Mouse (Mus musculus) neural tube, embryonic 13.5 days (tissue): ENCODE measurements at regions not wholly inside any gene's neighbourhood (a gene's known extent, or its start where the extent isn't known, plus 50 kb on each side); places are given as distances from the start of the nearest gene placed in this dataset.

Source experiments
- ATAC-seq: fragments of 200-750 bp; cut with Nextera tagmentation; 2 replicates; pipeline ENCODE4 v1.8.0; 2017; ENCODE audit warnings: low read depth, mild to moderate bottlenecking, moderate TSS enrichment, moderate library complexity
- H3K27ac ChIP-seq: fragments of 300-500 bp; sonication (generic); replicated peaks from 2 replicates; pipeline ENCODE4 v1.5.1; 2015; ENCODE audit warnings: moderate library complexity, mild to moderate bottlenecking, inconsistent platforms
- H3K27me3 ChIP-seq: fragments of 300-500 bp; sonication (generic); 2 replicates; pipeline ENCODE4 v1.6.1; 2015; ENCODE audit warnings: mild to moderate bottlenecking, inconsistent platforms
- H3K36me3 ChIP-seq: fragments of 300-500 bp; sonication (generic); 2 replicates; pipeline ENCODE4 v1.6.1; 2015; ENCODE audit warnings: mild to moderate bottlenecking, inconsistent platforms
- H3K4me1 ChIP-seq: fragments of 300-500 bp; sonication (generic); replicated peaks from 2 replicates; pipeline ENCODE4 v1.6.1; 2015; ENCODE audit warnings: inconsistent platforms
- H3K4me2 ChIP-seq: fragments of 300-500 bp; sonication (generic); 2 replicates; pipeline ENCODE4 v1.6.1; 2015; ENCODE audit warnings: inconsistent platforms, mild to moderate bottlenecking, moderate library complexity
- H3K4me3 ChIP-seq: fragments of 300-500 bp; sonication (generic); 2 replicates; pipeline ENCODE4 v1.5.1; 2015; ENCODE audit warnings: mild to moderate bottlenecking, inconsistent platforms
- H3K9ac ChIP-seq: fragments of 300-500 bp; sonication (generic); 2 replicates; pipeline ENCODE4 v1.6.1; 2015; ENCODE audit warnings: moderate library complexity, mild to moderate bottlenecking, inconsistent platforms
- H3K9me3 ChIP-seq: fragments of 300-500 bp; sonication (generic); 2 replicates; pipeline ENCODE4 v1.6.1; 2016; ENCODE audit warnings: inconsistent platforms
- WGBS: fragments of 180-500 bp; shearing (Covaris S2); methylation state at CpG from one replicate; pipeline ENCODE4 v1.1.7; 2015; 5-methylcytosine and 5-hydroxymethylcytosine counted together

GRCm38 (mm10) chr14:105697398-105697797, 199.2 kb downstream of the Spry2 start:
- no peaks in the 10 kb centered on the region for H3K9me3 ChIP-seq
- H3K9ac ChIP-seq, result no peak overlapping the region
- H3K36me3 ChIP-seq, result no peaks in the 10 kb centered on the region
- WGBS, result 88% methylated on average over 13 of the region's 13 CpGs
- H3K4me3 ChIP-seq, result no peak overlapping the region
- H3K4me2 ChIP-seq, result no peak overlapping the region
- H3K4me1 ChIP-seq, result 0 out of 2 replicates have a peak, but pooled peaks cover 4% of the 10 kb centered on the region
- no peak for ATAC-seq
- H3K27me3 ChIP-seq, result no peaks in the 10 kb centered on the region
- no peak overlapping the region for H3K27ac ChIP-seq

GRCm38 (mm10) chr14:105694969-105695368, 201.7 kb downstream of the Spry2 start:
- H3K27me3 ChIP-seq, result no peaks in the 10 kb centered on the region
- H3K4me2 ChIP-seq, result no peak overlapping the region
- 0 out of 2 replicates have a peak, but pooled peaks cover 4% of the 10 kb centered on the region for H3K4me1 ChIP-seq
- H3K27ac ChIP-seq, result no peak overlapping the region
- no peak overlapping the region for H3K9ac ChIP-seq
- no peaks in the 10 kb centered on the region for H3K36me3 ChIP-seq
- no peaks in the 10 kb centered on the region for H3K9me3 ChIP-seq
- H3K4me3 ChIP-seq, result no peak overlapping the region
- no peak for ATAC-seq

GRCm38 (mm10) chr14:105693713-105694112, 202.9 kb downstream of the Spry2 start:
- Histone ChIP-seq H3K27me3 (no peaks in the 10 kb centered on the region), H3K4me1 (0 out of 2 replicates have a peak, but pooled peaks cover 3% of the 10 kb centered on the region), H3K4me2 (no peak overlapping the region), H3K27ac (no peak overlapping the region), H3K4me3 (no peak overlapping the region), H3K9ac (no peak overlapping the region), H3K9me3 (no peaks in the 10 kb centered on the region), H3K36me3 (no peaks in the 10 kb centered on the region)
- no peak for ATAC-seq
- WGBS, result 78% methylated on average over 4 of the region's 4 CpGs

GRCm38 (mm10) chr14:105684826-105685465, 211.7 kb downstream of the Spry2 start:
- H3K36me3 ChIP-seq, result no peaks in the 10 kb centered on the region
- no peaks in the 10 kb centered on the region for H3K4me1 ChIP-seq
- no peak overlapping the region for H3K9ac ChIP-seq
- H3K27me3 ChIP-seq, result no peaks in the 10 kb centered on the region
- no peak overlapping the region for H3K4me3 ChIP-seq
- no peak overlapping the region for H3K4me2 ChIP-seq
- 59% methylated on average over 11 of the region's 11 CpGs for WGBS
- no peaks in the 10 kb centered on the region for H3K9me3 ChIP-seq
- no peak for ATAC-seq
- no peak overlapping the region for H3K27ac ChIP-seq

GRCm38 (mm10) chr14:105684329-105684728, 212.3 kb downstream of the Spry2 start:
- Histone ChIP-seq H3K9me3 (no peaks in the 10 kb centered on the region), H3K27ac (no peak overlapping the region), H3K9ac (no peak overlapping the region), H3K36me3 (no peaks in the 10 kb centered on the region), H3K4me3 (no peak overlapping the region), H3K27me3 (no peaks in the 10 kb centered on the region), H3K4me1 (no peaks in the 10 kb centered on the region), H3K4me2 (no peak overlapping the region)
- 80% methylated on average over 2 of the region's 2 CpGs for WGBS
- ATAC-seq, result no peak

GRCm38 (mm10) chr14:105676646-105676930, 220.0 kb downstream of the Spry2 start:
- no peak overlapping the region for H3K27ac ChIP-seq
- no peak overlapping the region for H3K9ac ChIP-seq
- peak overlapping the region; percentile 28 for H3K4me2 ChIP-seq
- no peaks in the 10 kb centered on the region for H3K9me3 ChIP-seq
- peaks cover 13% of the 10 kb centered on the region; the same call in 1 of the 2 replicates for H3K4me1 ChIP-seq
- no peak overlapping the region for H3K4me3 ChIP-seq
- H3K27me3 ChIP-seq, result no peaks in the 10 kb centered on the region
- WGBS, result 6% methylated on average over 4 of the region's 4 CpGs
- ATAC-seq, result 0 out of 2 replicates have a peak, but pooled peaks have one; percentile 32
- H3K36me3 ChIP-seq, result no peaks in the 10 kb centered on the region

GRCm38 (mm10) chr14:105675801-105676645, 220.6 kb downstream of the Spry2 start:
- WGBS, result 34% methylated on average over 13 of the region's 13 CpGs
- H3K27me3 ChIP-seq, result no peaks in the 10 kb centered on the region

GRCm38 (mm10) chr14:105675006-105675405, 221.6 kb downstream of the Spry2 start:
- Histone ChIP-seq H3K4me1 (peaks cover 13% of the 10 kb centered on the region; the same call in 1 of the 2 replicates), H3K36me3 (no peaks in the 10 kb centered on the region), H3K4me3 (no peak overlapping the region), H3K27ac (no peak overlapping the region), H3K9me3 (no peaks in the 10 kb centered on the region), H3K27me3 (no peaks in the 10 kb centered on the region), H3K4me2 (no peak overlapping the region), H3K9ac (no peak overlapping the region)
- ATAC-seq, result no peak

More at GRCm38 (mm10) chr14:105675801-105676645, 220.6 kb downstream of the Spry2 start:
- Histone ChIP-seq H3K36me3 (no peaks in the 10 kb centered on the region), H3K9ac (no peak overlapping the region), H3K27ac (no peak overlapping the region), H3K4me3 (no peak overlapping the region), H3K4me2 (peak overlapping the region; percentile 28), H3K4me1 (peaks cover 13% of the 10 kb centered on the region; the same call in 1 of the 2 replicates), H3K9me3 (no peaks in the 10 kb centered on the region)
- no peak for ATAC-seq

- no peaks in the 10 kb centered on the region for H3K36me3 ChIP-seq
- no peaks in the 10 kb centered on the region for H3K9me3 ChIP-seq
- H3K27me3 ChIP-seq, result no peaks in the 10 kb centered on the region
- H3K27ac ChIP-seq, result no peak overlapping the region
- ATAC-seq, result peak; percentile 76
- WGBS, result 28% methylated on average over 11 of the region's 11 CpGs
- peak overlapping the region; percentile 40 for H3K4me2 ChIP-seq
- no peak overlapping the region for H3K9ac ChIP-seq
- no peak overlapping the region for H3K4me3 ChIP-seq
- peaks cover 6% of the 10 kb centered on the region; the same call in 1 of the 2 replicates for H3K4me1 ChIP-seq
Observed at GRCm38 (mm10) chr14:105668969-105669368, 227.7 kb downstream of the Spry2 start.

- Histone ChIP-seq H3K9me3 (no peaks in the 10 kb centered on the region), H3K27ac (no peak overlapping the region), H3K36me3 (no peaks in the 10 kb centered on the region), H3K9ac (no peak overlapping the region), H3K4me2 (no peak overlapping the region), H3K4me1 (peaks cover 6% of the 10 kb centered on the region; the same call in 1 of the 2 replicates), H3K27me3 (no peaks in the 10 kb centered on the region), H3K4me3 (no peak overlapping the region)
- 69% methylated on average over 7 of the region's 7 CpGs for WGBS
- ATAC-seq, result no peak
Observed at GRCm38 (mm10) chr14:105664671-105665198, 231.9 kb downstream of the Spry2 start.

GRCm38 (mm10) chr14:105663472-105663871, 233.1 kb downstream of the Spry2 start:
- no peak overlapping the region for H3K27ac ChIP-seq
- H3K36me3 ChIP-seq, result no peaks in the 10 kb centered on the region
- no peak overlapping the region for H3K4me3 ChIP-seq
- no peaks in the 10 kb centered on the region for H3K4me1 ChIP-seq
- no peaks in the 10 kb centered on the region for H3K9me3 ChIP-seq
- no peak overlapping the region for H3K4me2 ChIP-seq
- no peak overlapping the region for H3K9ac ChIP-seq
- no peaks in the 10 kb centered on the region for H3K27me3 ChIP-seq
- WGBS, result 84% methylated on average over 3 of the region's 4 CpGs
- ATAC-seq, result no peak

GRCm38 (mm10) chr14:105662839-105663238, 233.8 kb downstream of the Spry2 start:
- ATAC-seq, result no peak
- WGBS, result 89% methylated on average over 6 of the region's 6 CpGs
- Histone ChIP-seq H3K36me3 (no peaks in the 10 kb centered on the region), H3K4me2 (no peak overlapping the region), H3K4me1 (no peaks in the 10 kb centered on the region), H3K9me3 (no peaks in the 10 kb centered on the region), H3K27ac (no peak overlapping the region), H3K4me3 (no peak overlapping the region), H3K27me3 (no peaks in the 10 kb centered on the region), H3K9ac (no peak overlapping the region)
